Mouse (Mus musculus) liver, embryonic 14.5 days (tissue): ENCODE data around the gene Mrps23. TPM values are rescaled to one million over a fixed set of nuclear protein-coding genes. Genes with fewer than 3 reads are reported as not detected.

Experiments used
- ATAC-seq: fragments of 200-750 bp; cut with Nextera tagmentation; 2 replicates; pipeline ENCODE4 v1.8.0; 2017; ENCODE audit warnings: moderate number of reproducible peaks, mild to moderate bottlenecking, moderate library complexity; ENCODE audit not compliant: insufficient read depth
- DNase-seq, 3 experiments: peaks; one replicate each; pipeline ENCODE4 v3.0.0-alpha.2; 2012 to 2013; ENCODE audit warnings: low read depth in 3 of 3, low spot score in 3 of 3
- H3K27ac ChIP-seq: fragments of 300-500 bp; sonication (generic); 2 replicates; pipeline ENCODE4 v1.5.1; 2014; ENCODE audit warnings: moderate library complexity, mild to moderate bottlenecking, control low read depth, inconsistent platforms
- H3K27me3 ChIP-seq: fragments of 300-500 bp; sonication (generic); 2 replicates; pipeline ENCODE4 v1.6.1; 2014; ENCODE audit warnings: mild to moderate bottlenecking, low read length, moderate library complexity; ENCODE audit not compliant: control insufficient read depth, insufficient read depth
- H3K36me3 ChIP-seq: fragments of 300-500 bp; sonication (generic); replicated peaks from 2 replicates; pipeline ENCODE4 v1.6.1; 2014; ENCODE audit warnings: low read depth; ENCODE audit not compliant: control insufficient read depth, insufficient read depth
- H3K4me1 ChIP-seq, 2 experiments: fragments of 200-500 bp in 1 of 2; fragments of 300-500 bp in 1 of 2; sonication (generic) in 1 of 2; replicated peaks; 2 replicates each; pipeline ENCODE4 v1.6.1; 2012 to 2014; ENCODE audit warnings: antibody characterized with exemption in 1 of 2, inconsistent platforms in 1 of 2, low read length in 1 of 2; ENCODE audit not compliant: control insufficient read depth in 2 of 2, insufficient read depth in 2 of 2
- H3K4me2 ChIP-seq: fragments of 300-500 bp; sonication (generic); 2 replicates; pipeline ENCODE4 v1.6.1; 2014; ENCODE audit warnings: low read depth, mild to moderate bottlenecking, control low read depth, moderate library complexity
- H3K4me3 ChIP-seq, 2 experiments: fragments of 200-500 bp in 1 of 2; fragments of 300-500 bp in 1 of 2; sonication (generic) in 1 of 2; 2 replicates each; pipeline ENCODE4 v1.5.1; 2012 to 2014; ENCODE audit warnings: low read depth in 2 of 2, low read length in 2 of 2, mild to moderate bottlenecking in 2 of 2, control low read depth in 1 of 2, inconsistent platforms in 1 of 2, moderate library complexity in 1 of 2; ENCODE audit not compliant: insufficient read depth in 1 of 2
- H3K9ac ChIP-seq: fragments of 300-500 bp; sonication (generic); replicated peaks from 2 replicates; pipeline ENCODE4 v1.6.1; 2014; ENCODE audit warnings: mild to moderate bottlenecking, control low read depth, moderate library complexity
- H3K9me3 ChIP-seq: fragments of 300-500 bp; sonication (generic); 2 replicates; pipeline ENCODE4 v1.6.1; 2016; ENCODE audit warnings: low read length, mixed read lengths; ENCODE audit not compliant: control insufficient read depth
- CTCF ChIP-seq: IDR thresholded peaks from 2 replicates; pipeline ENCODE4 v1.5.1; 2016; ENCODE audit warnings: antibody characterized with exemption, low read depth, control low read depth
- EP300 ChIP-seq: IDR thresholded peaks from 2 replicates; pipeline ENCODE4 v1.6.1; 2016; ENCODE audit warnings: antibody characterized with exemption, low read depth
- WGBS: fragments of 180-500 bp; shearing (Covaris S2); extraction: QIAGEN DNeasy Blood & Tissue Kit; methylation state at CpG from one replicate; pipeline ENCODE4 v1.1.7; 2014; ENCODE audit not compliant: insufficient replicate concordance; 5-methylcytosine and 5-hydroxymethylcytosine counted together
- polyA plus RNA-seq, 2 experiments: library from polyadenylated mRNA; depleted of rRNA in 1 of 2; stranded (reverse) in 1 of 2; unstranded in 1 of 2; fragments of >200 nt; fragmentation: Nextera tagmentation in 1 of 2; extraction: Ambion mirVana in 1 of 2; gene quantifications; 2 replicates each; pipeline versions ENCODE4 v1.2.1 to v1.2.3; 2012 to 2014

The Mrps23 gene
- polyA plus RNA-seq, 2 experiments = 30.2 to 33.7 TPM

- no peak for TF ChIP-seq CTCF
- ATAC-seq (no peak), DNase-seq (no peak)
- Histone ChIP-seq H3K4me3 (no peak overlapping the region), H3K27me3 (no peaks in the 10 kb centered on the region), H3K4me1 (peaks cover 9 to 13% of the 10 kb centered on the region in 2 experiments), H3K9ac (no peak overlapping the region), H3K27ac (no peak overlapping the region), H3K9me3 (no peaks in the 10 kb centered on the region), H3K4me2 (no peak overlapping the region), H3K36me3 (peaks cover 16% of the 10 kb centered on the region)
- 85% methylated on average over 2 of the region's 2 CpGs for WGBS
Measured at GRCm38 (mm10) chr11:88207697-88208096, 3.5 kb downstream of the Mrps23 start.

GRCm38 (mm10) chr11:88211824-88212582 is 7.8 kb downstream of the Mrps23 start:
- WGBS = 73% methylated on average over 5 of the region's 5 CpGs
- no peak overlapping the region for H3K4me3 ChIP-seq
- ATAC-seq = no peak

GRCm38 (mm10) chr11:88213757-88214156 is 9.6 kb downstream of the Mrps23 start:
- WGBS = 39% methylated on average over 6 of the region's 6 CpGs
- no peak for TF ChIP-seq EP300
- TF ChIP-seq CTCF = no peak
- no peak for ATAC-seq
- Histone ChIP-seq H3K4me1 (no peaks in the 10 kb centered on the region), H3K27ac (no peak overlapping the region), H3K4me2 (no peak overlapping the region), H3K27me3 (no peaks in the 10 kb centered on the region), H3K9me3 (no peaks in the 10 kb centered on the region), H3K9ac (no peak overlapping the region), H3K36me3 (peaks cover 12% of the 10 kb centered on the region), H3K4me3 (no peak overlapping the region)
- DNase-seq = no peak

More at GRCm38 (mm10) chr11:88211824-88212582, 7.8 kb downstream of the Mrps23 start:
- Histone ChIP-seq H3K9ac (no peak overlapping the region), H3K4me2 (no peak overlapping the region), H3K4me1 (no peaks in the 10 kb centered on the region), H3K27me3 (no peaks in the 10 kb centered on the region), H3K27ac (no peak overlapping the region), H3K9me3 (no peaks in the 10 kb centered on the region), H3K36me3 (peaks cover 14% of the 10 kb centered on the region)
- no peak for DNase-seq
- TF ChIP-seq EP300 (no peak), CTCF (peak; percentile 11; the same call in 1 of the 2 replicates)

GRCm38 (mm10) chr11:88214881-88215831 is 11.0 kb downstream of the Mrps23 start:
- Histone ChIP-seq H3K4me1 (no peaks in the 10 kb centered on the region), H3K27ac (no peak overlapping the region), H3K9me3 (no peaks in the 10 kb centered on the region), H3K4me3 (no peak overlapping the region), H3K27me3 (no peaks in the 10 kb centered on the region), H3K4me2 (no peak overlapping the region), H3K9ac (no peak overlapping the region), H3K36me3 (peaks cover 7% of the 10 kb centered on the region)
- TF ChIP-seq EP300 (no peak), CTCF (no peak)
- WGBS = 43% methylated on average over 21 of the region's 21 CpGs
- DNase-seq (no peak), ATAC-seq (no peak)

GRCm38 (mm10) chr11:88216231-88216685 is 12.1 kb downstream of the Mrps23 start:
- H3K9ac ChIP-seq = no peak overlapping the region
- DNase-seq = no peak

More at GRCm38 (mm10) chr11:88216231-88216685, 12.1 kb downstream of the Mrps23 start:
- H3K4me2 ChIP-seq = no peak overlapping the region
- peak; percentile 94 for TF ChIP-seq CTCF
- TF ChIP-seq EP300 = no peak
- WGBS = 23% methylated on average over 10 of the region's 10 CpGs
- no peaks in the 10 kb centered on the region for H3K4me1 ChIP-seq
- no peaks in the 10 kb centered on the region; the same call in 1 of the 2 replicates for H3K36me3 ChIP-seq
- no peak for ATAC-seq
- H3K4me3 ChIP-seq = no peak overlapping the region
- no peaks in the 10 kb centered on the region for H3K27me3 ChIP-seq
- H3K9me3 ChIP-seq = no peaks in the 10 kb centered on the region
- no peak overlapping the region for H3K27ac ChIP-seq
